Mouse (Mus musculus): ENCODE results near the gene Cpne2.

DNA sequence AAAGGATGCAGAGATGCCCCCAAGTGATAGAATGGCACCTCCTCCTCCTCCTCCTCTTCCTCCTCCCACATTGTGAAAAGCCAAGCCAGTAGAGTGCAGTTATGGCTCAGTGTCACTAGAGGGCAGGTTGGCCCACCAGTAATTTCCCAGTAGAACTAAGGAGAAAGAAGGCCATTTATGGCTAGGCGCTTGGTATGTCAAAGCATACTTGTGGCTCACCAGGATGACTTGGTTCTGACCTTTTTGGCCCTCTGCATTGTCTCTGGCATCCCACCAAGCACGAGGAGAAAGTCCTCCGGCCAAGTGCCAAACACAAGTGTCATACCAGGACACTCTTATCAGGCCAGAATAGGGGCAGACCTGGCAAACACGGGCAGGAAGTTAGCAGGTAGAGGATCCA lies 4.5 kb upstream of the Cpne2 start:
- peak; percentile 57 for TF ChIP-seq CTCF (IDR thresholded peaks at IDR 0.05; ENCODE audit: low read depth, low read length)
- no peak for TF ChIP-seq POLR2A (IDR thresholded peaks at IDR 0.05; ENCODE audit: borderline replicate concordance, low read depth, low read length)

Measured in bone marrow macrophage, adult 2 months (primary cell).